Mouse (Mus musculus) adrenal gland, adult 2 months (tissue): ENCODE data around the gene Fbxo22. TPM values are rescaled to one million over a fixed set of nuclear protein-coding genes. Genes with fewer than 3 reads are reported as not detected.

ENCODE experiments used
- polyA plus RNA-seq: library from polyadenylated mRNA; depleted of rRNA; stranded (reverse); fragments of >200 nt; gene quantifications from 2 replicates; pipeline ENCODE4 v1.2.3, GENCODE M21; 2012; rRNA removed
- total RNA-seq, 2 experiments: library from RNA; stranded (reverse); gene quantifications; 2 replicates each; pipeline ENCODE4 v1.2.3; 2021

Fbxo22 gene
- total and polyA plus RNA-seq, 3 experiments = 6.4 to 40.3 (median 32.5) TPM

Other genes with a start within 250 kb of the Fbxo22 start
- gene Chrna5, start 228.0 kb upstream of the Fbxo22 start, total RNA-seq = 1 to 10 TPM in 1 of 2 experiments, under 1 TPM in 1; 0.63 to 1.2 TPM
- 0.09 and 0.12 TPM in 2 replicates for gene Chrna5, start 228.0 kb upstream of the Fbxo22 start, polyA plus RNA-seq
- gene Chrna3, start 182.4 kb upstream of the Fbxo22 start, total RNA-seq = 10 to 100 TPM; 16.7 to 22.7 TPM
- gene Chrna3, start 182.4 kb upstream of the Fbxo22 start, polyA plus RNA-seq = 8.6 and 16.0 TPM in 2 replicates
- gene Chrnb4, start 160.1 kb upstream of the Fbxo22 start, total RNA-seq = 10 to 100 TPM in 1 of 2 experiments, 1 to 10 TPM in 1; 9.7 to 15.3 TPM
- 5.5 and 10.6 TPM in 2 replicates for gene Chrnb4, start 160.1 kb upstream of the Fbxo22 start, polyA plus RNA-seq
- gene Ube2q2, start 60.1 kb upstream of the Fbxo22 start, total RNA-seq = 10 to 100 TPM; 52.7 to 62.9 TPM
- 28.8 and 35.3 TPM in 2 replicates for gene Ube2q2, start 60.1 kb upstream of the Fbxo22 start, polyA plus RNA-seq
- 10 to 100 TPM; 27.8 to 44.6 TPM for gene Nrg4, start 117.9 kb downstream of the Fbxo22 start, total RNA-seq
- gene Nrg4, start 117.9 kb downstream of the Fbxo22 start, polyA plus RNA-seq = 12.4 and 18.8 TPM in 2 replicates
- 1 to 10 TPM in 1 of 2 experiments, under 1 TPM in 1; 0.69 to 1.0 TPM for gene Tmem266, start 118.0 kb downstream of the Fbxo22 start, total RNA-seq
- gene Tmem266, start 118.0 kb downstream of the Fbxo22 start, polyA plus RNA-seq = 1.5 and 1.6 TPM in 2 replicates